Mouse (Mus musculus): ENCODE data around the gene Sgpl1. TPM values are rescaled to one million over a fixed set of nuclear protein-coding genes. Genes with fewer than 3 reads are reported as not detected.
"Not testable (repeated sequence)": the region's sequence is repeated elsewhere in the genome, so short reads cannot be mapped to it uniquely, and the experiment has no call there.

The Sgpl1 gene
- polyA plus RNA-seq, 1 experiment from 2014 or later = 39.0 TPM

GRCm38 (mm10) chr10:61123276-61123913 is 24.1 kb downstream of the Sgpl1 start:
- ATAC-seq (ENCODE audit: low FRiP score) = no peak
- Histone ChIP-seq H3K9ac (replicated peaks) (no peak overlapping the region), H3K9me3 (replicated peaks) (no peaks in the 10 kb centered on the region), H3K4me3 (replicated peaks) (no peak overlapping the region), H3K4me1 (no peaks in the 10 kb centered on the region), H3K4me2 (no peak overlapping the region), H3K27me3 (replicated peaks) (no peaks in the 10 kb centered on the region), H3K36me3 (peaks cover 13% of the 10 kb centered on the region), H3K27ac (replicated peaks) (no peak overlapping the region)
- 93% methylated on average over 3 of the region's 3 CpGs for WGBS

GRCm38 (mm10) chr10:61121732-61122131 is 25.8 kb downstream of the Sgpl1 start:
- peaks cover 18% of the 10 kb centered on the region for H3K36me3 ChIP-seq
- H3K9me3 ChIP-seq (replicated peaks); H3K27ac ChIP-seq (replicated peaks); ATAC-seq (ENCODE audit: low FRiP score); H3K4me3 ChIP-seq (replicated peaks); H3K4me2 ChIP-seq; H3K4me1 ChIP-seq; H3K27me3 ChIP-seq (replicated peaks); H3K9ac ChIP-seq (replicated peaks): not testable (repeated sequence)
- WGBS = 92% methylated on average over 4 of the region's 4 CpGs

- WGBS = 87% methylated on average over 2 of the region's 2 CpGs
- H3K27ac ChIP-seq (replicated peaks) = no peak overlapping the region
- H3K27me3 ChIP-seq (replicated peaks) = no peaks in the 10 kb centered on the region
- H3K36me3 ChIP-seq = peaks cover 40% of the 10 kb centered on the region
- H3K9ac ChIP-seq (replicated peaks) = no peak overlapping the region
- H3K4me1 ChIP-seq = no peaks in the 10 kb centered on the region
- no peak overlapping the region for H3K4me2 ChIP-seq
- H3K9me3 ChIP-seq (replicated peaks) = no peaks in the 10 kb centered on the region
- no peak overlapping the region for H3K4me3 ChIP-seq (replicated peaks)
- no peak for ATAC-seq (ENCODE audit: low FRiP score)
Measured at GRCm38 (mm10) chr10:61114246-61114720, 33.2 kb downstream of the Sgpl1 start.

GRCm38 (mm10) chr10:61103564-61104114 is 43.9 kb downstream of the Sgpl1 start:
- Histone ChIP-seq H3K4me1 (no peaks in the 10 kb centered on the region), H3K4me2 (no peak overlapping the region), H3K9ac (replicated peaks) (no peak overlapping the region), H3K36me3 (peaks cover 87% of the 10 kb centered on the region), H3K9me3 (replicated peaks) (no peaks in the 10 kb centered on the region), H3K27ac (replicated peaks) (no peak overlapping the region), H3K4me3 (replicated peaks) (no peak overlapping the region), H3K27me3 (replicated peaks) (no peaks in the 10 kb centered on the region)
- no peak for ATAC-seq (ENCODE audit: low FRiP score)
- WGBS = 88% methylated on average over 3 of the region's 3 CpGs

GRCm38 (mm10) chr10:61091866-61092265 is 55.6 kb downstream of the Sgpl1 start:
- 74% methylated on average over 6 of the region's 6 CpGs for WGBS
- Histone ChIP-seq H3K36me3 (no peaks in the 10 kb centered on the region), H3K4me1 (peaks cover 15% of the 10 kb centered on the region), H3K27me3 (replicated peaks) (no peaks in the 10 kb centered on the region), H3K9me3 (replicated peaks) (no peaks in the 10 kb centered on the region), H3K27ac (replicated peaks) (no peak overlapping the region), H3K4me2 (no peak overlapping the region), H3K4me3 (replicated peaks) (no peak overlapping the region), H3K9ac (replicated peaks) (no peak overlapping the region)
- ATAC-seq (ENCODE audit: low FRiP score) = no peak

GRCm38 (mm10) chr10:61089170-61090142 is 58.0 kb downstream of the Sgpl1 start, which contains the start of gene Pcbd1:
Pcbd1 (plus strand) TSS chr10:61089331.
- no peaks in the 10 kb centered on the region for H3K9me3 ChIP-seq (replicated peaks)
- peaks cover 15% of the 10 kb centered on the region for H3K4me1 ChIP-seq
- H3K27ac ChIP-seq (replicated peaks) = no peak within 1 kb of the TSS
- peak; percentile 39 for ATAC-seq (ENCODE audit: low FRiP score)
- peak within 1 kb of the TSS; percentile 70 for H3K4me2 ChIP-seq
- H3K9ac ChIP-seq (replicated peaks) = peak within 1 kb of the TSS; percentile 36
- no peaks in the 10 kb centered on the region for H3K27me3 ChIP-seq (replicated peaks)
- 10% methylated on average over 32 of the region's 33 CpGs for whole genome bisulfite sequencing
- no peaks in the 10 kb centered on the region for H3K36me3 ChIP-seq
- peak within 1 kb of the TSS; percentile 35 for H3K4me3 ChIP-seq (replicated peaks)

GRCm38 (mm10) chr10:61088468-61088867 is 59.0 kb downstream of the Sgpl1 start:
- 87% methylated on average over 3 of the region's 3 CpGs for WGBS
- no peak overlapping the region for H3K4me2 ChIP-seq
- H3K27me3 ChIP-seq (replicated peaks) = no peaks in the 10 kb centered on the region
- peaks cover 15% of the 10 kb centered on the region for H3K4me1 ChIP-seq
- H3K9ac ChIP-seq (replicated peaks) = no peak overlapping the region
- H3K36me3 ChIP-seq = no peaks in the 10 kb centered on the region
- no peak overlapping the region for H3K27ac ChIP-seq (replicated peaks)
- no peak for ATAC-seq (ENCODE audit: low FRiP score)
- H3K9me3 ChIP-seq (replicated peaks) = no peaks in the 10 kb centered on the region
- H3K4me3 ChIP-seq (replicated peaks) = no peak overlapping the region

- no peaks in the 10 kb centered on the region for H3K36me3 ChIP-seq
- H3K9me3 ChIP-seq (replicated peaks) = no peaks in the 10 kb centered on the region
- no peak overlapping the region for H3K4me2 ChIP-seq
- no peak overlapping the region for H3K9ac ChIP-seq (replicated peaks)
- H3K4me1 ChIP-seq = peaks cover 15% of the 10 kb centered on the region
- no peak for ATAC-seq (ENCODE audit: low FRiP score)
- 56% methylated on average over 3 of the region's 3 CpGs for WGBS
- H3K27me3 ChIP-seq (replicated peaks) = no peaks in the 10 kb centered on the region
- no peak overlapping the region for H3K27ac ChIP-seq (replicated peaks)
- H3K4me3 ChIP-seq (replicated peaks) = no peak overlapping the region
Measured at GRCm38 (mm10) chr10:61086502-61086901, 61.0 kb downstream of the Sgpl1 start.

GRCm38 (mm10) chr10:61085364-61085763 is 62.1 kb downstream of the Sgpl1 start:
- Histone ChIP-seq H3K4me2 (no peak overlapping the region), H3K27ac (replicated peaks) (no peak overlapping the region), H3K36me3 (no peaks in the 10 kb centered on the region), H3K9me3 (replicated peaks) (no peaks in the 10 kb centered on the region), H3K4me1 (peaks cover 21% of the 10 kb centered on the region), H3K4me3 (replicated peaks) (no peak overlapping the region), H3K9ac (replicated peaks) (no peak overlapping the region), H3K27me3 (replicated peaks) (no peaks in the 10 kb centered on the region)
- WGBS = 89% methylated on average over 2 of the region's 2 CpGs
- no peak for ATAC-seq (ENCODE audit: low FRiP score)

- H3K9me3 ChIP-seq (replicated peaks) = no peaks in the 10 kb centered on the region
- no peak overlapping the region for H3K4me2 ChIP-seq
- ATAC-seq (ENCODE audit: low FRiP score) = 0 out of 2 replicates have a peak, but pooled peaks have one; percentile 25
- peak overlapping the region; percentile 34; the same call in 1 of the 2 replicates for H3K27ac ChIP-seq (replicated peaks)
- no peaks in the 10 kb centered on the region for H3K27me3 ChIP-seq (replicated peaks)
- H3K4me3 ChIP-seq (replicated peaks) = no peak overlapping the region
- no peak overlapping the region for H3K9ac ChIP-seq (replicated peaks)
- H3K4me1 ChIP-seq = peaks cover 11% of the 10 kb centered on the region
- no peaks in the 10 kb centered on the region for H3K36me3 ChIP-seq
- 70% methylated on average over 11 of the region's 11 CpGs for WGBS
Measured at GRCm38 (mm10) chr10:61080931-61081255, 66.6 kb downstream of the Sgpl1 start.

- WGBS = 38% methylated on average over 14 of the region's 14 CpGs
- Histone ChIP-seq H3K27ac (replicated peaks) (peak overlapping the region; percentile 41), H3K4me3 (replicated peaks) (no peak overlapping the region), H3K36me3 (no peaks in the 10 kb centered on the region), H3K27me3 (replicated peaks) (no peaks in the 10 kb centered on the region), H3K4me1 (peaks cover 11% of the 10 kb centered on the region), H3K9me3 (replicated peaks) (no peaks in the 10 kb centered on the region), H3K9ac (replicated peaks) (no peak overlapping the region), H3K4me2 (peak overlapping the region; percentile 48)
- peak; percentile 92 for ATAC-seq (ENCODE audit: low FRiP score)
Measured at GRCm38 (mm10) chr10:61080227-61080930, 67.1 kb downstream of the Sgpl1 start.

Measured in neural tube, embryonic 15.5 days (tissue).